Mouse (Mus musculus) embryonic facial prominence, embryonic 13.5 days (tissue): ENCODE measurements around the gene Sec16a. TPM values are rescaled to one million over a fixed set of nuclear protein-coding genes. Genes with fewer than 3 reads are reported as not detected.

ENCODE experiments used
- ATAC-seq: fragments of 200-750 bp; cut with Nextera tagmentation; 2 replicates; pipeline ENCODE4 v1.8.0; 2017; ENCODE audit warnings: low read depth; ENCODE audit not compliant: insufficient number of reproducible peaks, insufficient read depth, low FRiP score, low TSS enrichment
- H3K27ac ChIP-seq: fragments of 300-500 bp; sonication (generic); 2 replicates; pipeline ENCODE4 v1.5.1; 2015; ENCODE audit warnings: moderate library complexity, mild to moderate bottlenecking, inconsistent platforms
- H3K27me3 ChIP-seq: fragments of 300-500 bp; sonication (generic); 2 replicates; pipeline ENCODE4 v1.6.1; 2015; ENCODE audit warnings: mild to moderate bottlenecking, inconsistent platforms
- H3K36me3 ChIP-seq: fragments of 300-500 bp; sonication (generic); 2 replicates; pipeline ENCODE4 v1.6.1; 2015; ENCODE audit warnings: mild to moderate bottlenecking, inconsistent platforms
- H3K4me1 ChIP-seq: fragments of 300-500 bp; sonication (generic); 2 replicates; pipeline ENCODE4 v1.6.1; 2015; ENCODE audit warnings: inconsistent platforms
- H3K4me2 ChIP-seq: fragments of 300-500 bp; sonication (generic); 2 replicates; pipeline ENCODE4 v1.6.1; 2015; ENCODE audit warnings: moderate library complexity, mild to moderate bottlenecking, inconsistent platforms
- H3K4me3 ChIP-seq: fragments of 300-500 bp; sonication (generic); 2 replicates; pipeline ENCODE4 v1.5.1; 2015; ENCODE audit warnings: mild to moderate bottlenecking, inconsistent platforms
- H3K9ac ChIP-seq: fragments of 300-500 bp; sonication (generic); 2 replicates; pipeline ENCODE4 v1.6.1; 2015; ENCODE audit warnings: mild to moderate bottlenecking, inconsistent platforms
- H3K9me3 ChIP-seq: fragments of 300-500 bp; sonication (generic); 2 replicates; pipeline ENCODE4 v1.6.1; 2016; ENCODE audit warnings: inconsistent platforms
- WGBS: fragments of 180-500 bp; shearing (Covaris S2); methylation state at CpG from one replicate; pipeline ENCODE4 v1.1.7; 2015; ENCODE audit warnings: mixed read lengths; 5-methylcytosine and 5-hydroxymethylcytosine counted together
- polyA plus RNA-seq: library from polyadenylated mRNA; unstranded; fragments of >200 nt; fragmentation: Nextera tagmentation; extraction: Ambion mirVana; gene quantifications from 2 replicates; pipeline ENCODE4 v1.2.1, GENCODE M21; 2015

Sec16a gene
- polyA plus RNA-seq, 1 experiment from 2014 or later = 22.7 TPM

- Histone ChIP-seq H3K4me2 (no peak overlapping the region), H3K9me3 (no peaks in the 10 kb centered on the region), H3K9ac (no peak overlapping the region), H3K36me3 (peaks cover 84% of the 10 kb centered on the region), H3K4me3 (no peak overlapping the region), H3K27ac (no peak overlapping the region), H3K4me1 (peaks cover 19% of the 10 kb centered on the region), H3K27me3 (no peaks in the 10 kb centered on the region)
- ATAC-seq = no peak
- WGBS = 95% methylated on average over 7 of the region's 7 CpGs
Measured at GRCm38 (mm10) chr2:26434791-26435572, 10.0 kb downstream of the Sec16a start.

GRCm38 (mm10) chr2:26429851-26430250 is 15.2 kb downstream of the Sec16a start:
- H3K4me2 ChIP-seq = no peak overlapping the region
- no peak overlapping the region for H3K27ac ChIP-seq
- H3K9me3 ChIP-seq = no peaks in the 10 kb centered on the region
- 89% methylated on average over 5 of the region's 5 CpGs for WGBS
- no peaks in the 10 kb centered on the region for H3K27me3 ChIP-seq
- no peak for ATAC-seq
- H3K4me1 ChIP-seq = no peaks in the 10 kb centered on the region
- H3K4me3 ChIP-seq = no peak overlapping the region
- H3K36me3 ChIP-seq = peaks cover 96% of the 10 kb centered on the region
- no peak overlapping the region for H3K9ac ChIP-seq

DNA sequence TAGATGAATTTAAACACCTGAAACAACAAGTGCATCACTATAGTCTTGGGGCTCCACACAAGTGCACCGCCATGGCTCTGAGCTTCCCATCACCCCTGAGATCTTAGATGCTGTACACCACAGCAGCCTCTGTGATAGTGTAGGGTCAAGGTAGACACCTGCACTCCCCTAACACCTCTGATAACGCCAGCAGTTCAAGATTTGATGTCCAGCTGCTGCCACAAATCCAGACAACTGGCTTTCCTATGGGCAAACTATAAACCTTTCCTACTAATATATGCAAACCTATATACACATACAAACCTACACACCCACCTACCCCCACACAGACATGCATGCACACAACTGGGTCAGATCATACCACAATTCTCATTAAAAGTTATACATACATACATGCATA is 20.5 kb downstream of the Sec16a start:
- Histone ChIP-seq H3K4me3 (no peak overlapping the region), H3K9me3 (no peaks in the 10 kb centered on the region), H3K4me2 (no peak overlapping the region), H3K9ac (no peak overlapping the region), H3K27me3 (no peaks in the 10 kb centered on the region), H3K4me1 (no peaks in the 10 kb centered on the region), H3K36me3 (peaks cover 97% of the 10 kb centered on the region), H3K27ac (no peak overlapping the region)
- WGBS = 98% methylated on average over 2 of the region's 2 CpGs
- no peak for ATAC-seq

DNA sequence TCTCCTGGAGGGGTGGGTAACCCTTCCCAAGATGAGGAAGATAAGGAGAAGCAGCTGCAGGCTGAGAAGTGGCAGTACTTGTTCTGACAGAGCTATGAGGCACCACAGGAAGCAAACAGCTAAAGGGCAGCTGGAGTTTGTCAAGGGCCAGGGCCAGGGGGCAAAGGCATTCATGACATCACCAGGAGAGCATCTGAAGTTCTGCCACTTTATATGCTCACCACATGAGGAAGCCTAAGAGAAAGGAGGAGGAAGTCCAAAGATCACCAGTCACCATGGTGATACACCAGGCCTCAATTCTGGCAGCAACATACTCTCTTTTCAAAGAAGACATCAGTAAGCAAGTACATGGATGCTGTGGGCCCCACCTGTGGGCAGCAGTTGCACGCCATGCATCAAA is 21.9 kb downstream of the Sec16a start:
- Histone ChIP-seq H3K4me2 (no peak overlapping the region), H3K9ac (no peak overlapping the region), H3K9me3 (no peaks in the 10 kb centered on the region), H3K27me3 (no peaks in the 10 kb centered on the region), H3K36me3 (peaks cover 97% of the 10 kb centered on the region), H3K27ac (no peak overlapping the region), H3K4me1 (no peaks in the 10 kb centered on the region), H3K4me3 (no peak overlapping the region)
- WGBS = 86% methylated on average over 1 of the region's 1 CpGs
- no peak for ATAC-seq

- no peak for ATAC-seq
- 95% methylated on average over 2 of the region's 2 CpGs for WGBS
- no peak overlapping the region for H3K27ac ChIP-seq
- H3K36me3 ChIP-seq = peaks cover 99% of the 10 kb centered on the region
- no peaks in the 10 kb centered on the region for H3K9me3 ChIP-seq
- no peak overlapping the region for H3K4me2 ChIP-seq
- no peak overlapping the region for H3K4me3 ChIP-seq
- no peaks in the 10 kb centered on the region for H3K4me1 ChIP-seq
- no peaks in the 10 kb centered on the region for H3K27me3 ChIP-seq
- H3K9ac ChIP-seq = peak overlapping the region; percentile 28; the same call in 1 of the 2 replicates
Measured at GRCm38 (mm10) chr2:26421969-26422368, 23.0 kb downstream of the Sec16a start.

DNA sequence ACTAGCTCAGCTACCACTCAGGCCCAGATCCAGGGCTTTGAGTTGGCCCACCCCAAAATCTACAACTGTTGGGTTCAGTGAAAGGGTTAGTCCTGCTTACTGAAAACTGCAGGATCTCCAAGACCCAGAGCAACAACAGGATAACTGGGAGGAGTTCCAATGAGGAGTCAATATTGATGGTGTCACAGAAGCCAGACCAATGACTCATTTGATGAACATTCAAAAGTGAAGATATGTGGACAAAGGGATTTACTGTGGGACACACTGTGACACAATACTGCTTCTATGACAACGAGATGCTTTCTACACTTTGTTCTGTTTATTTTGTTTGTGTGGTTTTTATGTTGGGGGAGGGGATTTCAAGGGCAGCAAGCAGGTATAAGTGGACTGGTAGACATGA is 26.9 kb downstream of the Sec16a start:
- 87% methylated on average over 1 of the region's 1 CpGs for WGBS
- Histone ChIP-seq H3K9me3 (no peaks in the 10 kb centered on the region), H3K36me3 (peaks cover 98% of the 10 kb centered on the region), H3K27ac (no peak overlapping the region), H3K4me3 (no peak overlapping the region), H3K4me1 (no peaks in the 10 kb centered on the region), H3K27me3 (no peaks in the 10 kb centered on the region), H3K4me2 (no peak overlapping the region), H3K9ac (no peak overlapping the region)
- no peak for ATAC-seq

DNA sequence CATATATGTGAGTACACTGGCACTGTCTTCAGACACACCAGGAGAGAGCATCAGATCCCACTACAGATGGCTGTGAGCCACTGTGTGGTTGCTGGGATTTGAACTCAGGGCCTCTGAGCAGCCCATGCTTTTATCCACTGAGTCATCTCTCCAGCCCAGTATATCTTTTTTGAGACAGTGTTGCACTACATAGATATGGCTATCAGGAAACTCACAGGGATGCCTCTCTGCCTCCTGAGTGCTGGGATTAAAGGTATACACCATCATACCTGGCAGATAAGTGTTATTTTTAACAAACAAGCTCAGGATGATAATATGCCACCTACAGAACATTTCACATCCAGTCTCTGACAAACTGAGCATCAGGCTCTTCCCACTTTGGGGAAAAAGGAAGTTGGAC is 27.9 kb downstream of the Sec16a start:
- no peak overlapping the region for H3K27ac ChIP-seq
- no peaks in the 10 kb centered on the region for H3K4me1 ChIP-seq
- H3K9me3 ChIP-seq = no peaks in the 10 kb centered on the region
- H3K4me3 ChIP-seq = no peak overlapping the region
- no peak overlapping the region for H3K4me2 ChIP-seq
- ATAC-seq = no peak
- no peaks in the 10 kb centered on the region for H3K27me3 ChIP-seq
- H3K9ac ChIP-seq = no peak overlapping the region
- H3K36me3 ChIP-seq = peaks cover 95% of the 10 kb centered on the region

DNA sequence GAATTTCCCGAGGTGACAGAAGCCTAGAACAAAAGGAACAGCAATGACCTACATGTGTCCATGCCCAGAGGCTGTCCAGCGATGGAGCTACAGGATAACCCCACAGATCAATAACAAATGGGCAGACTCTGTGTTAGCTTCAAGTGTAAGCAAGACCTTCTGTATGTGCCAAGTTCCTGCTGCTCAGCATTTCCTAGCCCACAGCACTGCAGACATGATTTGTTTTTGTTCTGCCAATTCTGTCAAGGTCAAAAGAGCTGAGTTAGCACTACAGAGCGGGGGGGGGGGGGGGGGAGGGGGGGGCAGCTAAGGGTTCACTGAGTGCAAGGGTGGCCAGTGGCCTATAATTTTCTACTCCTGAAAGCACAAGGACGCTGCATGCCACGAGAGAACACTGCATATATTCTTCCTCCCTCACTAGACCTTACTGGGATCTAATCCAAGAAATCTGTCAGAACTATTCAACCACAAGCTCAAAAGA is 34.0 kb downstream of the Sec16a start:
- H3K4me1 ChIP-seq = peaks cover 44% of the 10 kb centered on the region
- WGBS = 63% methylated on average over 5 of the region's 5 CpGs
- no peak overlapping the region for H3K4me3 ChIP-seq
- no peak overlapping the region for H3K9ac ChIP-seq
- no peak for ATAC-seq
- H3K4me2 ChIP-seq = no peak overlapping the region
- H3K9me3 ChIP-seq = no peaks in the 10 kb centered on the region
- H3K27me3 ChIP-seq = no peaks in the 10 kb centered on the region
- peak overlapping the region; percentile 80 for H3K27ac ChIP-seq
- peaks cover 65% of the 10 kb centered on the region for H3K36me3 ChIP-seq

GRCm38 (mm10) chr2:26410091-26410490 is 34.9 kb downstream of the Sec16a start:
- H3K36me3 ChIP-seq = peaks cover 64% of the 10 kb centered on the region
- H3K4me1 ChIP-seq = peaks cover 52% of the 10 kb centered on the region
- 71% methylated on average over 5 of the region's 5 CpGs for WGBS
- ATAC-seq = no peak
- no peaks in the 10 kb centered on the region for H3K9me3 ChIP-seq
- no peak overlapping the region for H3K9ac ChIP-seq
- H3K27me3 ChIP-seq = no peaks in the 10 kb centered on the region
- H3K27ac ChIP-seq = peak overlapping the region; percentile 80
- H3K4me2 ChIP-seq = no peak overlapping the region
- no peak overlapping the region for H3K4me3 ChIP-seq

DNA sequence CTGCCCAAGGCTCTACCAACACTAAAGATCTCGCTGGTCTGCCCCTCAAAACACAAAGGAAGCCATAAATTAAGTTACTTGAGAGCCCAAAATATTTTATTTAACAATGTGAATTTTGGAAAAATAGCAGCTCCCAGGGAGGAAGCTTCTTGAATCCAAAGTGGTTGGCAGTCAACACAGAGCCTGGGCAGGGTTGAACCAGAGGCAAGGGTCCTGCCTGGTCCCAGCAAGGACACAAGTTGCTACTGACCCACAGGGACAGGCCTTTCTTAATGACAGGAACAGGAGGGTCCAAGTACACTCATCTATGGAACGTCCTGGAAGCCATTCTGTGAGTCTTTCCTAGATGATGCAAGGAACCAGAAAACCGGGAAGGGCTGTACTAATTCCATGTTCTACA is 35.7 kb downstream of the Sec16a start:
- Histone ChIP-seq H3K27ac (no peak overlapping the region), H3K36me3 (peaks cover 62% of the 10 kb centered on the region), H3K27me3 (no peaks in the 10 kb centered on the region), H3K9ac (peak overlapping the region; percentile 95; the same call in 1 of the 2 replicates), H3K9me3 (no peaks in the 10 kb centered on the region), H3K4me3 (peak overlapping the region; percentile 94), H3K4me2 (peak overlapping the region; percentile 97), H3K4me1 (peaks cover 58% of the 10 kb centered on the region)
- no peak for ATAC-seq
- 58% methylated on average over 3 of the region's 3 CpGs for WGBS

GRCm38 (mm10) chr2:26408515-26409356 is 36.3 kb downstream of the Sec16a start, which contains the start of gene Inpp5e:
Gene Inpp5e, minus strand, starts transcription at chr2:26409203.
- ATAC-seq = peak; percentile 86
- WGBS = under 1% methylated on average over 57 of the region's 57 CpGs
- no peaks in the 10 kb centered on the region for H3K27me3 ChIP-seq
- H3K27ac ChIP-seq = peak within 1 kb of the TSS; percentile 81
- peaks cover 57% of the 10 kb centered on the region for H3K36me3 ChIP-seq
- H3K9ac ChIP-seq = peak within 1 kb of the TSS; percentile 95
- peaks cover 58% of the 10 kb centered on the region for H3K4me1 ChIP-seq
- peak within 1 kb of the TSS; percentile 97 for H3K4me2 ChIP-seq
- peak within 1 kb of the TSS; percentile 94 for H3K4me3 ChIP-seq
- no peaks in the 10 kb centered on the region for H3K9me3 ChIP-seq
